Mouse (Mus musculus): ENCODE measurements around the gene Mms19.

DNA sequence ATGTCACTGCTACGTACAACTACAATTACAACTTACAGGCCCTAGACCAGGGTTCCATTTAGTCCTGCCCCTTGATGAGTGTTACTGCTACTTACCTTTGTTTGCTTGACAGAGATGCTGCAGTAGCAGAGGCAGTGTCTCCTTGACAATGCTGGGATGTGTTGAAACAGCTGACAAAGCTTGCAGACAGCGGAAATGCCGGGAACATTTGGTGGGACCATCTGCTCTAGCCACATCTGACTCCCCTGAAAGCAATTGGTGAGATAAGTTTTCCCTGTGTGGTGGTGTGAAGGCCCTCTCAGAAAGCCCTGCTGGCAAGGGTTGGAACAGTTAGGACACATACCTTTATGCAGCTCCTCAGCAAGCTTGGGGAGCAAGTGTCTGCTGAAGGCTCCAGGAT, 27.4 kb downstream of the Mms19 start:
- TF ChIP-seq EP300 (IDR thresholded peaks at IDR 0.05; ENCODE audit: insufficient read depth, low read depth, low read length) (no peak), CTCF (IDR thresholded peaks at IDR 0.05; ENCODE audit: low read depth, low read length) (no peak)
